Mouse (Mus musculus) limb, embryonic 15.5 days (tissue): ENCODE results near the gene Snai3. TPM values are rescaled to one million over a fixed set of nuclear protein-coding genes. Genes with fewer than 3 reads are reported as not detected.

Experiments used
- ATAC-seq: fragments of 200-750 bp; cut with Nextera tagmentation; 2 replicates; pipeline ENCODE4 v1.8.0; 2017; ENCODE audit warnings: low read depth, moderate TSS enrichment; ENCODE audit not compliant: insufficient number of reproducible peaks, low FRiP score, low TSS enrichment
- H3K27ac ChIP-seq: fragments of 300-500 bp; sonication (generic); 2 replicates; pipeline ENCODE4 v1.5.1; 2015; ENCODE audit warnings: moderate library complexity, mild to moderate bottlenecking, inconsistent platforms
- H3K27me3 ChIP-seq: fragments of 300-500 bp; sonication (generic); 2 replicates; pipeline ENCODE4 v1.6.1; 2015; ENCODE audit warnings: inconsistent platforms
- H3K36me3 ChIP-seq: fragments of 300-500 bp; sonication (generic); 2 replicates; pipeline ENCODE4 v1.6.1; 2015; ENCODE audit warnings: inconsistent platforms
- H3K4me1 ChIP-seq: fragments of 300-500 bp; sonication (generic); 2 replicates; pipeline ENCODE4 v1.6.1; 2015; ENCODE audit warnings: inconsistent platforms
- H3K4me2 ChIP-seq: fragments of 300-500 bp; sonication (generic); 2 replicates; pipeline ENCODE4 v1.6.1; 2015; ENCODE audit warnings: mild to moderate bottlenecking, inconsistent platforms
- H3K4me3 ChIP-seq: fragments of 300-500 bp; sonication (generic); 2 replicates; pipeline ENCODE4 v1.5.1; 2015; ENCODE audit warnings: mild to moderate bottlenecking, inconsistent platforms
- H3K9ac ChIP-seq: fragments of 300-500 bp; sonication (generic); 2 replicates; pipeline ENCODE4 v1.6.1; 2015; ENCODE audit warnings: inconsistent platforms
- H3K9me3 ChIP-seq: fragments of 300-500 bp; sonication (generic); 2 replicates; pipeline ENCODE4 v1.6.1; 2016; ENCODE audit warnings: inconsistent platforms
- whole genome bisulfite sequencing: fragments of 180-500 bp; shearing (Covaris S2); methylation state at CpG from one replicate; pipeline ENCODE4 v1.1.7; 2015; 5-methylcytosine and 5-hydroxymethylcytosine counted together
- polyA plus RNA-seq: library from polyadenylated mRNA; unstranded; fragments of >200 nt; fragmentation: Nextera tagmentation; extraction: Ambion mirVana; gene quantifications from 2 replicates; pipeline ENCODE4 v1.2.1, GENCODE M21; 2015

Snai3 gene
- polyA plus RNA-seq, 1 experiment from 2014 or later, result 0.84 TPM

DNA sequence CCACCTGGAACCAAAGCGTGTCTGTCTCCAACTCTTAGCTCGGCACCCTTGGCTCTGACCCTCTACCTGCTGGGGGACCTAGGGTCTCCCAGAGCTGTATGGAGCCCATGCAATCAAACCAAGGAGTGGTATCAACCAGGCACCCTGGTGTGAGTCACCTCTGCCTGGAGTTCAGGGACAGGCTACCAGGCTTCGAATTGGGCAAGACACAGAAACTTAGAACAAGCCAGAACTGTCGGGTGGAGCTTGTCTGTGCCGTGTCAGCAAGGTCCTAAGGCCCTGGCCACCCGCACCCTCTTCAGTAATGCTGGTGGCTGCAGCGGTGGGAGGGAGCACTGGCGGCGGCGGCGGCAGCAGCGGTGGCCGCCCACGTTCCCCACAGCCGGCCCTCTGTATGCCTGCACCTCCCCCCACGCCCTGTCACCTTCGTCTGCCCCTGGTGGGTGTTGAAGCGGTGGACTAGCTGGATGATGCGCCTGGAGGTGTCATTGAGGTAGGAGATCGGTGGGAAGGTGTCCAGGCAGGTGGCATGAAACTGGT lies 23.9 kb downstream of the Snai3 start:
- Histone ChIP-seq H3K27ac (no peak overlapping the region), H3K4me2 (no peak overlapping the region), H3K9ac (no peak overlapping the region), H3K36me3 (peaks cover 57% of the 10 kb centered on the region), H3K27me3 (no peaks in the 10 kb centered on the region), H3K4me1 (peaks cover 20% of the 10 kb centered on the region), H3K4me3 (no peak overlapping the region), H3K9me3 (no peaks in the 10 kb centered on the region)
- ATAC-seq, result no peak
- WGBS, result 86% methylated on average over 20 of the region's 20 CpGs

DNA sequence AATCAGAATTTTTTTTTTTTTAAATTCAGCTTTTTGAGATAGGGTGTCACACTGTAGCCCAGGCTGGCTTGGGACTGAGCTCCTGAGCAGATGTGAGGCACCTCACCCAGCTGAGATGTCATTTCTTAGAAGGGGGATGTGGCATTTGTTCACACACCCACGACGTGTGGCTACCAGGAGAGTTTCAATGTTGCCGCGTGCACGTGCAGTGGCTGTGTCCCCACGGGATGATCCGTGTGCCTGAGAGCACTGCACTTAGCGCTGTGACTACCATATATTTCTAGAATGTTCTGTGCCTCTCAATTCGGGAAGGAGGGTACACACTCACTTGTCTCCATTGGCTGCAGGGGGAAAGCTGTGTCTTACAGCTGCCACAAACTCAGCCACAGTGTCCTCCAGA lies 24.4 kb downstream of the Snai3 start:
- Histone ChIP-seq H3K9ac (no peak overlapping the region), H3K4me2 (no peak overlapping the region), H3K27ac (no peak overlapping the region), H3K36me3 (peaks cover 57% of the 10 kb centered on the region), H3K9me3 (no peaks in the 10 kb centered on the region), H3K27me3 (no peaks in the 10 kb centered on the region), H3K4me3 (no peak overlapping the region), H3K4me1 (peaks cover 25% of the 10 kb centered on the region)
- no peak for ATAC-seq
- 93% methylated on average over 9 of the region's 9 CpGs for WGBS

GRCm38 (mm10) chr8:122435375-122435774 lies 25.2 kb downstream of the Snai3 start:
- H3K27me3 ChIP-seq, result no peaks in the 10 kb centered on the region
- H3K4me1 ChIP-seq, result peaks cover 30% of the 10 kb centered on the region
- H3K4me3 ChIP-seq, result no peak overlapping the region
- H3K4me2 ChIP-seq, result no peak overlapping the region
- 93% methylated on average over 6 of the region's 6 CpGs for WGBS
- H3K9ac ChIP-seq, result no peak overlapping the region
- peaks cover 57% of the 10 kb centered on the region for H3K36me3 ChIP-seq
- H3K9me3 ChIP-seq, result no peaks in the 10 kb centered on the region
- no peak overlapping the region for H3K27ac ChIP-seq
- no peak for ATAC-seq

DNA sequence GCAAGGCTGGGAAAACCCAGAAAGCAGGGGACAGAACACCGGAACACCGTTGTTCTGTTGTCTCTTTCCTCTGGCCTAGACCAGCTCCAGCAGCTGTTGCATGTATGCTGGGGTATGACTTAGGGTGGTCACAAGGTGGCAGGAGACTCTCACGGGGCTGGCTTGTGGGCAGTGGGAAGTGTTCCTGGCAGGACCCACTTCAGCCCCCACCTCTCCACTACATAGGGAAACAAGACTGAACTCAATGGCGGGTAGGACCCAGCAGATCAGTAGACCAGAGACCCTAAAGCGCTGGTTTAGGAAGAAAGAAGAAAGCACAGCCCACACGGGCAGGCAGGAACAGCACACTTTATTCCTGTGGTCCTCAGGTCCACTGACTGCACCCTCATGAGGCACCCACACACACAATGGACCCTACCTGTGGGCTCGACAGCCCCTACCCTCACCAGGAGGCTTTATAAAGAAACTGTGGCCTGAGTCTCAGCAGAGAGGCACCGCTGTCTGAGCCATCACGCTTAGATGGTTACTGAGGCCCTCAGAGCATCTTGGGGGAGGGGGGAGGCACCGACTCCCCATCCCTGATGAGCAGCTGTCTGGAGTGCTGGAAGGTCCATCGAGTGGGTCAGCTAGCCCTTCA lies 27.1 kb downstream of the Snai3 start:
- H3K4me2 ChIP-seq, result peak overlapping the region; percentile 91
- H3K4me3 ChIP-seq, result peak overlapping the region; percentile 62
- H3K27ac ChIP-seq, result peak overlapping the region; percentile 75; the same call in 1 of the 2 replicates
- ATAC-seq, result 0 out of 2 replicates have a peak, but pooled peaks have one; percentile 20
- H3K27me3 ChIP-seq, result no peaks in the 10 kb centered on the region
- no peak overlapping the region for H3K9ac ChIP-seq
- 57% methylated on average over 11 of the region's 11 CpGs for WGBS
- H3K36me3 ChIP-seq, result peaks cover 44% of the 10 kb centered on the region
- peaks cover 30% of the 10 kb centered on the region for H3K4me1 ChIP-seq
- no peaks in the 10 kb centered on the region for H3K9me3 ChIP-seq

DNA sequence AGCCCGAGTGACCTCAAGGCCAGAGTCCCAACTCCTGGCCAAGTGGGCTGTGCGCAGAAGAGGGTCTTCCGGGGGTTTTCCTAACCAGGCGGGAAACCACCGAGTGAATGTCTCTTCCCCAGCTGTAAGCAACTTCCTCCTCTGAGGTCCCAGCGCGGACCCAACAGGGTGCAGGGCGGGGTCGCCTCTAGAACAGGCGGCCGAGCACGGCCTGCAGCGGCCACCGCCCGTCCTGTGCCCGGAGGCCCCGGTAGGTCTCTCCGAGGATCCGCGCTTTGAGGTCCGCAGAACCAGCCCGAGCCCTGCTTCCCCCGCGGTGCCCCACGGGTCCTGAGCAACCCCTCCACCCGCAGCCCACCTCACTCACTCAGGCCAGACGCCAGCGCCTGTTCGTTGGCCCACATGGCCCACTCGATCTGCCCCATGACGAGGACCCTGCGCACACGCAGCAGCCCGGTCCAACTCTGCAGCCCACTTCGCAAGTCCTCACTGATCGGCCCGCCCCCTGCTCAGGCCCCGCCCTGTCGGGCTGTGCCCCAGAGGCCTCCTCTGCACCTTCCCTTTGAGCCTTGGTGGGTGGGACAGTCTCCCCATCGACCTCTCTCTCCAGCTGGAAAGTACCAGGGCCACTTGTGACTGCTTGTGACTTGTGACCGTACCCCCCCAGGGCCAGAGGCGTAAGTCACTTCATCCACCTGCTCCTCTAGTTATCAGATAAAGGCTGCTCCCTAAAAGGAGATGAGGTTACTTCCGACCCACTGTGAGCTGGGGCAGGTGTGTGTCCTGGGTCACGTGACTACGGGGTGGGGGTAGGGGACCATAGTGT lies 27.9 kb downstream of the Snai3 start, which contains the start of gene Cyba:
Cyba (minus strand) TSS at position 488 of the 826 bp plus-strand sequence.
- H3K4me2 ChIP-seq, result peak within 1 kb of the TSS; percentile 91
- peak within 1 kb of the TSS; percentile 75 for H3K27ac ChIP-seq
- H3K4me3 ChIP-seq, result peak within 1 kb of the TSS; percentile 62
- peaks cover 27% of the 10 kb centered on the region for H3K4me1 ChIP-seq
- ATAC-seq, result peak; percentile 71
- no peaks in the 10 kb centered on the region for H3K27me3 ChIP-seq
- peaks cover 36% of the 10 kb centered on the region for H3K36me3 ChIP-seq
- 5% methylated on average over 45 of the region's 45 CpGs for WGBS
- H3K9me3 ChIP-seq, result no peaks in the 10 kb centered on the region
- H3K9ac ChIP-seq, result peak within 1 kb of the TSS; percentile 60

GRCm38 (mm10) chr8:122431694-122432442 lies 28.7 kb downstream of the Snai3 start:
- ATAC-seq, result no peak
- Histone ChIP-seq H3K4me3 (peak overlapping the region; percentile 62), H3K4me2 (peak overlapping the region; percentile 91), H3K27ac (peak overlapping the region; percentile 75), H3K9me3 (no peaks in the 10 kb centered on the region), H3K27me3 (no peaks in the 10 kb centered on the region), H3K4me1 (peaks cover 27% of the 10 kb centered on the region), H3K9ac (peak overlapping the region; percentile 60), H3K36me3 (peaks cover 28% of the 10 kb centered on the region)
- WGBS, result 28% methylated on average over 18 of the region's 18 CpGs

- WGBS, result 78% methylated on average over 3 of the region's 3 CpGs
- Histone ChIP-seq H3K4me1 (peaks cover 27% of the 10 kb centered on the region), H3K9me3 (no peaks in the 10 kb centered on the region), H3K9ac (no peak overlapping the region), H3K27ac (no peak overlapping the region), H3K36me3 (peaks cover 25% of the 10 kb centered on the region), H3K4me3 (no peak overlapping the region), H3K4me2 (no peak overlapping the region), H3K27me3 (no peaks in the 10 kb centered on the region)
- ATAC-seq, result no peak
These were observed 29.9 kb downstream of the Snai3 start for GRCm38 (mm10) chr8:122430646-122431045.

GRCm38 (mm10) chr8:122430058-122430636 lies 30.4 kb downstream of the Snai3 start:
- Histone ChIP-seq H3K36me3 (peaks cover 25% of the 10 kb centered on the region), H3K9me3 (no peaks in the 10 kb centered on the region), H3K4me1 (peaks cover 27% of the 10 kb centered on the region), H3K27me3 (no peaks in the 10 kb centered on the region), H3K4me3 (no peak overlapping the region), H3K4me2 (no peak overlapping the region), H3K9ac (no peak overlapping the region), H3K27ac (no peak overlapping the region)
- 85% methylated on average over 10 of the region's 10 CpGs for WGBS
- ATAC-seq, result no peak

- Histone ChIP-seq H3K9ac (no peak overlapping the region), H3K36me3 (peaks cover 22% of the 10 kb centered on the region; the same call in 1 of the 2 replicates), H3K27me3 (no peaks in the 10 kb centered on the region), H3K9me3 (no peaks in the 10 kb centered on the region), H3K27ac (no peak overlapping the region), H3K4me1 (peaks cover 25% of the 10 kb centered on the region), H3K4me3 (no peak overlapping the region), H3K4me2 (no peak overlapping the region)
- ATAC-seq, result no peak
- WGBS, result 84% methylated on average over 9 of the region's 9 CpGs
These were observed 32.4 kb downstream of the Snai3 start for GRCm38 (mm10) chr8:122428163-122428562.

- 88% methylated on average over 7 of the region's 7 CpGs for WGBS
- no peak overlapping the region for H3K27ac ChIP-seq
These were observed 32.9 kb downstream of the Snai3 start for GRCm38 (mm10) chr8:122427607-122428006.

DNA sequence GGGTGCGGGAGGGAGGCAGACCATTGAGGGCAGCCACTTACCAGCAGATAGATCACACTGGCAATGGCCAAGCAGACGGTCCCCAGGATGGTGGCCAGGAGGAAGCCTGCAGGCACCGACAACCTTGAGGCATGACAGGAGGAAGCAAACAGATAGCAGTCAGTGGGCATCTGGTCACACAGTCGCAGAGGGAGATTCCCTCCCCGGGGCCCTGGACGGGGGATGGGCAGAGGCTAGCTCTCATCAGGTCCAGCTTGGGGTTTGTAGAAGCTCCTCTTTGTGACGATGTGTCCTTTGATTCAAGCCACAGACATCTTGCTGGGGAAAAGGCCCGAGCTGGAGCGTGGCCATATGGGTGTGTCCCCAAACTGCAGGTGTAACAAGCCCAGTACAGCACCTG lies 34.4 kb downstream of the Snai3 start:
- H3K4me3 ChIP-seq, result no peak overlapping the region
- H3K27ac ChIP-seq, result no peak overlapping the region
- H3K9ac ChIP-seq, result no peak overlapping the region
- no peak for ATAC-seq
- H3K9me3 ChIP-seq, result no peaks in the 10 kb centered on the region
- WGBS, result 75% methylated on average over 9 of the region's 9 CpGs
- no peak overlapping the region for H3K4me2 ChIP-seq
- peaks cover 26% of the 10 kb centered on the region; the same call in 1 of the 2 replicates for H3K36me3 ChIP-seq
- H3K4me1 ChIP-seq, result 0 out of 2 replicates have a peak, but pooled peaks cover 5% of the 10 kb centered on the region
- H3K27me3 ChIP-seq, result no peaks in the 10 kb centered on the region

More at GRCm38 (mm10) chr8:122427607-122428006, 32.9 kb downstream of the Snai3 start:
- no peak overlapping the region for H3K9ac ChIP-seq
- no peak for ATAC-seq
- H3K4me1 ChIP-seq, result peaks cover 19% of the 10 kb centered on the region
- no peak overlapping the region for H3K4me3 ChIP-seq
- H3K9me3 ChIP-seq, result no peaks in the 10 kb centered on the region
- peaks cover 26% of the 10 kb centered on the region; the same call in 1 of the 2 replicates for H3K36me3 ChIP-seq
- H3K4me2 ChIP-seq, result no peak overlapping the region
- H3K27me3 ChIP-seq, result no peaks in the 10 kb centered on the region
